Mouse (Mus musculus): ENCODE results near the gene Dnajc22. TPM values are rescaled to one million over a fixed set of nuclear protein-coding genes. Genes with fewer than 3 reads are reported as not detected.

The Dnajc22 gene
- polyA plus RNA-seq, 1 experiment from 2014 or later = 1.7 TPM

Small RNA genes within 50 kb of the gene (microRNA-seq; reads per million reads assigned to microRNA genes)
- gene Mir6960 = 1.4 reads per million

Other genes starting within 250 kb of the Dnajc22 start
- gene Kmt2d, start 222.0 kb upstream of the Dnajc22 start, polyA plus RNA-seq (2015; fragmentation: Nextera tagmentation; extraction: Ambion mirVana) = 13.1 and 13.9 TPM in 2 replicates
- gene Rhebl1, start 198.6 kb upstream of the Dnajc22 start, polyA plus RNA-seq (2015; fragmentation: Nextera tagmentation; extraction: Ambion mirVana) = 33.0 and 33.9 TPM in 2 replicates
- 0.48 and 0.82 TPM in 2 replicates for gene Dhh, start 194.6 kb upstream of the Dnajc22 start, polyA plus RNA-seq (2015; fragmentation: Nextera tagmentation; extraction: Ambion mirVana)
- 40.7 and 50.1 TPM in 2 replicates for gene Lmbr1l, start 174.9 kb upstream of the Dnajc22 start, polyA plus RNA-seq (2015; fragmentation: Nextera tagmentation; extraction: Ambion mirVana)
- 1,161 and 1,231 TPM in 2 replicates for gene Tuba1b, start 158.6 kb upstream of the Dnajc22 start, polyA plus RNA-seq (2015; fragmentation: Nextera tagmentation; extraction: Ambion mirVana)
- gene Gm49450, start 139.6 kb upstream of the Dnajc22 start, polyA plus RNA-seq (2015; fragmentation: Nextera tagmentation; extraction: Ambion mirVana) = not detected in 2 replicates
- gene Tuba1a, start 139.5 kb upstream of the Dnajc22 start, polyA plus RNA-seq (2015; fragmentation: Nextera tagmentation; extraction: Ambion mirVana) = 15,883 and 15,999 TPM in 2 replicates
- 37.3 and 41.4 TPM in 2 replicates for gene Tuba1c, start 63.3 kb upstream of the Dnajc22 start, polyA plus RNA-seq (2015; fragmentation: Nextera tagmentation; extraction: Ambion mirVana)
- 7.5 and 8.2 TPM in 2 replicates for gene Prph, start 38.0 kb upstream of the Dnajc22 start, polyA plus RNA-seq (2015; fragmentation: Nextera tagmentation; extraction: Ambion mirVana)
- 13.3 and 14.6 TPM in 2 replicates for gene Troap, start 18.6 kb upstream of the Dnajc22 start, polyA plus RNA-seq (2015; fragmentation: Nextera tagmentation; extraction: Ambion mirVana)
- gene C1ql4, start 5.4 kb upstream of the Dnajc22 start, polyA plus RNA-seq (2015; fragmentation: Nextera tagmentation; extraction: Ambion mirVana) = 10.1 and 13.7 TPM in 2 replicates
- 40.6 and 45.7 TPM in 2 replicates for gene Spats2, start 32.7 kb downstream of the Dnajc22 start, polyA plus RNA-seq (2015; fragmentation: Nextera tagmentation; extraction: Ambion mirVana)
- 0.19 and 0.61 TPM in 2 replicates for gene Kcnh3, start 131.7 kb downstream of the Dnajc22 start, polyA plus RNA-seq (2015; fragmentation: Nextera tagmentation; extraction: Ambion mirVana)
- 218 TPM in 2 replicates for gene Mcrs1, start 158.8 kb downstream of the Dnajc22 start, polyA plus RNA-seq (2015; fragmentation: Nextera tagmentation; extraction: Ambion mirVana)
- gene Prpf40b, start 201.9 kb downstream of the Dnajc22 start, polyA plus RNA-seq (2015; fragmentation: Nextera tagmentation; extraction: Ambion mirVana) = 115 and 125 TPM in 2 replicates
- 0.35 TPM in 2 replicates for gene Fam186b, start 202.7 kb downstream of the Dnajc22 start, polyA plus RNA-seq (2015; fragmentation: Nextera tagmentation; extraction: Ambion mirVana)

All from midbrain, embryonic 13.5 days (tissue).